Mouse (Mus musculus) liver, postnatal 0 days (tissue): ENCODE data around the gene Ap2s1.

Experiments used
- CTCF ChIP-seq: sonication (generic); IDR thresholded peaks from 2 replicates; pipeline ENCODE4 v1.5.1; 2016; ENCODE audit warnings: antibody characterized with exemption, low read depth
- EP300 ChIP-seq: IDR thresholded peaks from 2 replicates; pipeline ENCODE4 v1.6.1; 2016; ENCODE audit warnings: antibody characterized with exemption, low read depth, mild to moderate bottlenecking

- TF ChIP-seq CTCF, result no peak
- TF ChIP-seq EP300, result peak; percentile 33; the same call in 1 of the 2 replicates
These were observed 45.0 kb downstream of the Ap2s1 start for GRCm38 (mm10) chr7:16783224-16783688.
